Mouse (Mus musculus): ENCODE measurements around the gene Xrcc4.
"Not testable (repeated sequence)": the region's sequence is repeated elsewhere in the genome, so short reads cannot be mapped to it uniquely, and the experiment has no call there.

Gene Xrcc4

DNA sequence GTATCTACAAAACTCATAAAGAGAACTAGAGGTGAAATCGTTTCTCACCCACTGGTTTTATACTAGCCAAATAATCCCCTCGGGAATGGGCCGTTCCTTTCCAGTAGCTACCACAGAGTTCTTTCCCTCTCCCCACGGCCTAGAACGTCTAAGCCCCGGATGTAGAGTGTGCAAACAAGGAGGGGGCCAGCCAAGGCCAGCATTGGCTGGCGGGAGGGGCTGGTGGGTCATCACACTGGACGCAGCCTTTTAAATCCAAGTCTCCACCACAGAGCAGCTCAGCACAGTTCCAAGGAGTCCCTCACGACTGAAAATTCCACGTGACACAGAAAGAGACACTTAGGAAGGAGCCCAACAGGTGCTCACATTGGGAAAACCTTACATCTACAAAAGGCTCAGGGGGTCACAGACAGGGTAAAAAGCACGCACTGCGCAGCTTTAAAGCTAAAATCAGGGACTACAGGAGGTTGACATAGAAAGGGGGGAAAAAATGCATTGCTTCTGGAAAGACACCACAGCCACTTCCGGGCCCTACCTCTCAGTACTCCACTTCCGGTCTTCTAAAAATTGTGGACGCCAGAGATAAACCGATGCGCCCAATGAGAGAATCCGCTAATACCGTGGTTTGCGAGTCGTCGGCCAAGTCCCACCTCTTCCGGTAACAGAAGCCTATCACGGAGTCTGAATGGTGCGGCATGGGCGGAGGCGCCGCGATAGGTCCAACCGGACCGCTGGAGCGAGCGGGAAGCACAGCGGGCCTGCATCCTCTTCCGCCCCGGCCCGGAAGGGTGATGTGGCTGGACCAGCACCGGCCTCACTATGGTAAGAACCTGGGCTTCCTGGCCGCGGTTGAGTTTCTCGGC lies at the start of gene Xrcc4, which contains the start of gene Tmem167:
TSS of gene Xrcc4 (minus strand) at position 647 of the 863 bp plus-strand sequence.
TSS of gene Tmem167 (plus strand) at position 162 of the 863 bp plus-strand sequence.
- peak; percentile 97 for DNase-seq (ENCODE audit: low spot score)

DNA sequence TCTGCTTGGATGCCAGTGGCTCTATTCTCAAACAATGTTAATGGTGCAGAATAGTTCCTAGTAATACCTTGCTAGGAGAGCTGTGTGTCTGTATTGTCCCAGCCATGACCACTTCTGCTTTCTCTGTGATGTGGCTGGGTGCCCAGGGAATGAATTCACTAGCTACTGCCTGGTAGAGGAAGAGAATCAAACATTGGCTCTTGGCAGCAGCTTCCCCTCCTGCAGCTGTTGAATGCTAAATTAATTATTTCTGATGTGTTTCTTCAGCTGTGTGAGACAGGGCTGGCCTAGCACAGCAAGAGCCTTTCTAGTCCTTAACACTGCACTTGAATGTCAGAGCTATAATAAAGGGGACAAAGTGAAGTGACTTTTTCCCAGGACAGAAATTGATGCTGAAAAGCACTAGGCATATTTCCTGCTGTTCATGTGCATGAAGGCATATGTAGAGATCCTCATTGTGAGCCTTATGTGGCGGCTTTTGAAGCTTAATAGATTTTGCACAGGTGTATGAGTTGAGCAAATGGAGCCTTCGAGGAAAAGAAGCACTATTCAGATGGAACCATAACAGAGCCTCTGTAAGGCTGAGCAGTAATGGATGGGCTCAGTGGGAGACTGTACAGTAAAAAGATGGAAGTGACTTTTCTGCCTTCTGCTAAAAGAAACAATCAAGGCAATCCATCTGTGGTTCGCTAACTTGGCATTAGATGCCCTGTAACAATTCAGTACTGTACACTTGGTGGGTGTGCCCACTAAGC lies 46.9 kb upstream of the Xrcc4 start:
- no peak for DNase-seq (ENCODE audit: low spot score)

DNA sequence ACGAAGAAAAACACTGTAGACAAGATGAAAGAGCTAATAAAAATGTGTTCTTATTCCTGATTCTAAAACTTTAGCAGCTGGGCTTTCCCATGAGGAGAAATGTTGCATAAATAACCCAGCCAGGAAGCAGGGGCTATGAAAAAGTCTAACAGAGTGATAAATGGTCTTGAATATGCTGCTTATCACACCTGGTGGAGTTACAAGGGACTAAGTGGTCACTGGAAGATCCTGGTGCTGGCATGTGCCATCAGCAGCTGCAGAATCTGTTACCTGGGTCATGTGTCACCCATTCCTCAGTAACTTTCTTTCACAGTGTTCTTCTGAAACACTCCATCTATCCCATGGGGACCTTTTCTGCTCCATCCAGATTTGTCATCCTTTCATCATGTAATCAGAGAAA lies 22.3 kb upstream of the Xrcc4 start:
- no peak for DNase-seq (ENCODE audit: low spot score)

DNA sequence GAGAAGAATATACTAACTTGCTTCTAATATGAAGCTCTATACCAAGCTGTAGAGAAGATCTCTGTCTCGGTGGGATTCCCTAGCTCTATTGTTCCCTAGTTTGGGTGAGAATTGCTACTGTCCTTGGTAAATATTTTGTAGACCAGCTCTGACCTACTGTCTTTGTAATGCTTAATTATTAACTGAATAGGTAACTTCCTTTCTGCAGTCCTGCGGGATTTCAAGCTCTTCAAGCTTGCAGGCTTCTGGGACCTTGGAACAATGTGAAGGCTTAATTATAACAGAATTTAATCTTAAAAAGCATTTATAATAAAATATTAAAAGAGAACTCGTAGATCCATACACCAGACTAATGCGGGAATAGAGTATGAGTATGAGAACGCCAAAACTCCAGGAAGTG lies 19.3 kb upstream of the Xrcc4 start:
- DNase-seq (ENCODE audit: low spot score), result not testable (repeated sequence)

DNA sequence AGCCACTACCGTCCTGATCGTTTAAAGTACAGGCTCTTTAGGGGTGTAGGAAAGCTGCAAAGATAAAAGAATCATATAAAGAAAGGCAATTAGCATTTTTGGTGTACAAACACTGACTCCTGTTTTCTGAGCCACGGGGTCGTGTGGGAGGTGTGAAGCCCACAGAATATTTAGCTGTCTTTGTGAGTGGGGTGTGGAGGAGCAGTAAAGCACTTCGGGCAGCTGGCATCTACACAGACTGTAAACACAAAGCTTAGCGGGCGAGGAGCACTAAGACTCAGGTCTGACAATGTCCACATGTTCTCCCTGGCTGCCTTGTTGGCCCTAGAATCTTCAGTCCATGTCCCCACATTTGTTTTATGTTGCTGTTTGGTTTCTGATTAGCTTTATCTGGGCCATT lies 16.7 kb upstream of the Xrcc4 start:
- no peak for DNase-seq (ENCODE audit: low spot score)

DNA sequence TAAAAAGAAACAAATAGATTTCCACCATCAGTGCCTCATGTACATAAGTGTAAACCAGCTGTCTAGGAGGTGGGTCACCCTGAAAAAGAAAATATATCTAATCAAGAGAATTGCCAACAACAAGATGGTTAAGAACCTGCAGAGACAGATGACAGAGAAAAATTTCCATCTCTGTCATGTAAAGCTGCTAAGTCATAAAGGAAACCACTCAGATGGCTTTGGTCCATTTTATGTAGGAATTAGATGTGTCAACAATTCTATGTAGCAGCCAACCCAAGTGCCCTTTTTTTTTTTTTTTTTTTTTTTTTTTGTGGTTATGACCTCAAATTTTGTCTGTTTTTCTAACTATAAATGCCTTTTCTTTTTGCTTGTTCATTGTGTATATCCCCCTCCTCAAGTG lies 12.1 kb upstream of the Xrcc4 start:
- no peak for DNase-seq (ENCODE audit: low spot score)

DNA sequence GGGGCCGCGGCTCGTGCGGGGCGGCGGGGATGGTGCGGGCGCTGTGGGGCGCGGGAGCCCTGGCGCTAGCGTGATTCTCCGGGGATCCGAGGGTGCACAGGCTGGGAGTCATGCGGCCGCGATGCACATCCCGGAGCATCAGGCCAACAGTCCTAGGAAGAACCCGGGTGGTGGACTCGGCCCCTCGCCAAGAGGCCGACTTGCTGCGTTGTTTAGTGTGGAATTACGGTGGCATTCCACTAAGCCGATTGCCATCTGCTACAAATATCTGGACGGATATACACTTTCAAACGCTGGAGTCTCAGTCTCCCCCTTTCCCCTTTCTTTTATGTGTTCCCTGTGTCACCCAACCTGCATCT lies 396 bp upstream of the Xrcc4 start:
- no peak for DNase-seq (ENCODE audit: low spot score)

DNA sequence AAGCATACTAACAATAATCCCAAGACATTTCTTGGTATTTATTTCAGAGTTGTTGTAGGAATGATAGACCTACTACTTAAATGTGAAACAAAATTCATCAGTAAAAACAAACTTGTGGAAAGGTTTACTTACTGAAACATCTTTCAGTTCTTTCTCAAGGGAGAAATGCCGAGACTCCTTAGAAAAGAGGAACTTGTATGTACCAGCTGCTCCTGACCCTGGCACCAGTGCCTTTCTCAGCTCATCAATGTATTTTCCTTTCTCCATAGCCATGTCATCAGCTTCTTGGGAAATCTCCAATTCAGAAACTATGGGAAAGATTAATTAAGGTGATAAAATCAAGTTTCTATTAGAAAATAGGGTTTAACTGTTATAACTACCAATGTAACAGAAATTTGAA lies 27.5 kb downstream of the Xrcc4 start:
- no peak for DNase-seq (ENCODE audit: low spot score)

DNA sequence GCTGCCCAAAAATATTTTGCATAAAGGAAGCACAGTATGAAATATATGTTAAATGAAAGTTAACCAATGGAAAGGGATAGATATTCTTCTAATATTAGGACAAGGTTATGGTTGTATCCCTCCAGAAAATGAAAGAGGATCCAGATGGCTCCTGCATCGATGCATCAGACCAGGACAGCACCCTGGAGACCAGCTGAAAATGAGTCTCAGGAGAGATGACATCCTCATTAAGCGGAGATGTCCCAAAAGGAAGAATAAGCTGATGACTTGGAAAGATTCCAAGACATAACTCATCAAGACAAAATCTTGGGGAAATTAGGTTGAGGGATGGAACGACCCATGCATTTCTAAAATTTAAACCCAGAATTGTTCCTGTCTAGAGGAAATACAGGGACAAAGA lies 37.0 kb downstream of the Xrcc4 start:
- no peak for DNase-seq (ENCODE audit: low spot score)

DNA sequence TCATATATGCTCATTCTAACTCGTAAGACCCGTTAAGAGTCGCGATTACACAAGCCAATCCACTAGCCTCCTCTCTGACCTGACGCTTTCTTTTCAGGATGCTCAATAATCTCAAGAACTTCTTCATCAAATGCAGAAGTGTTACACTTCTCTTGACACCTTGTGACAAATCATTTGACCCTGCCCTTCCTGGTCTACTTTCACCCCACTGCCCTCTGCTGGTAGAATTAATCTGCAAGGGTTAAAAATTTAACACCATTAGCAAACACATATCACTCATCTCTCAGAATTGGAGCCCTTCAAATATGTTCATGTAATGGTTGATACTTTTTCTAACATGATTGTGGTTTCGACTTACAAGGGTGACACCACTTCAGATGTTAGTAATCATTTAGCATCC lies 37.7 kb downstream of the Xrcc4 start:
- DNase-seq (ENCODE audit: low spot score), result no peak

DNA sequence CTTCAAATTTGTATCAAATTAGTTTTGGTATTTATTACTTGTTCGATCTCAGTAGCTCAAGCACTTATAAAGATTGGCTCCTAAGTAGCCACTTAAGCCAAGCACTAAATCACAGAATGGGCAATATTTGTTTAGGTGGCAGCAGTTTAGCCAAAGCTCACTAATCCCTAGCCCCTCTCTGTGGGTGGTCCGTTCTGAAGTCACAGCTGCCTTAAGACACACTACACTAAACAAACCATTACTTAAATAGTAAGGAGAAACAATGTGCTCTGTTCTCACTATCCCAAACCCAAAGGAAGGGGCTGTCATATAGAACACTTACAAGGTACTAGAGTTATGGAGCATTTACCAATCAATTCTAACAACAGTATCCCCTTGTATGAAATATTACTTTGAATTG lies 49.8 kb downstream of the Xrcc4 start:
- no peak for DNase-seq (ENCODE audit: low spot score)

DNA sequence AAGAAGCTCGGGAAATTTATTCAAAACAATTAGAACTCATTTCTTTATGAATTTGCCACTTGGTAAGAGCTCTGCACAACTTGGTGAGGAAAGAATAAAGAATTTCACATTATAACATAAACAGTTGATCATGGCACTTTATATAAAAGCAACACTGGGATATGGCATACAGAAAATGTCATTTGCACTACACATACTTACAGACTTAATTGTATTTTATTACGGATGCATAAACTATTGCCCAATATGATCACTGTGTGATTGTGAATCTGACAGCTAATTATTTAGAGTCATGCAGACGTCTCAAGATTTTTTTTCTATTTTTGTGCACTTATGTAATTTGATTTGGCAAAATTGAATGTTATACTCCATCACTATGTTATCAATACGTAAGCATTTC lies 56.4 kb downstream of the Xrcc4 start:
- DNase-seq (ENCODE audit: low spot score), result no peak

DNA sequence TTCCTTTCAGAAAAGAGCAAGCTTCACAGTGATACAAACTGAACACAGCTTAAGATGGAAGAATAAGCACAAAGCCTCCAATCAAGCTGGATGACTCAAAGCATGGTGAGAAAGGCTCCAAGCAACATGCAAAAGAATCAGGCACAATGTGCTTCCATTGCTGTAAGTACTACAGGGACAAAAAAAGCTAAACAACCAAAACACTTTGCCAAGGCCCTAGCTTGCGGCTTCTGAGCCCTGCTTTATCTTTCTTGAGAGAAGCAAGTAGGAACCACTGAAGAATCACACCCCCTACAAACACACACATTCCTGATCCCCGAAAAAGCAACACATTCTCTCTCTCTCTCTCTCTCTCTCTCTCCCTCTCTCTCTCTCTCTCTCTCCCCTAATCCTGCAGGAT lies 56.9 kb downstream of the Xrcc4 start:
- DNase-seq (ENCODE audit: low spot score), result no peak

DNA sequence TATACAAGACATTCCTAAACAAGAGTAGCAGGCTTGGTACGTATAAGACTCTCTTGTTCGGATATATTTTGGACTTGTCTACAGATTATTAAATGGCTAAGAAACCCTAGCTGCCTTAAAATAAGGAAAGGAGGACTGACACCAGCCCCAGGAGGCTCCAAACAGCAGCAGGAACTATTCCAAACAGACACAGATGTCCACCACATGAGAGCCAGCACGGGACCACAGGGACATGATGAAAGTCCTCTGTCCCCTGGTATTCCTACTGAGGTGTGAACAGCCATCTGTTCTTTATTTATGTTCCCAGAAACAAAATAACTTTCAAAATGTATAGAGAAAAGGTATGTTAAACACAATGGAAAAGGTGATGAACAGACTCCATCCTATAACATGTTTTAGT lies 58.5 kb downstream of the Xrcc4 start:
- no peak for DNase-seq (ENCODE audit: low spot score)

DNA sequence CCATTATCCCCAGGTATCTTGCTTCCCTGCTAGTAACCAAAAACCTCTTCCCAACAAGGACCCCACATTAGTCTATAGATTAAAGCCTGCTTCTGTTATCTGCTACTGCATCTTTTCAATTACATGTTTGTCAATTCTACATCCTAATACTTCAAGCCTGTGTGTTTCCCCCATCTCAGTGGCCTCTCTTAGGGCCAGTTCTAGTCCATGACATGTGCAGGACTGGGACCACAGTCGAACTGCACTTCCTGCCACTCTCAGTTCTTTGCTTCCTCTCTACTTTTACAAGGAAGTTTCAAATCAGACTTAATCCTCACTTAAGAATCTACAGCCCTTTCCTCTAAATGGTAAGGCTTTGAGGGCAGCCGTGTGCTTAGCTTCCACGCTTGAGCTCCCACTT lies 76.8 kb downstream of the Xrcc4 start:
- no peak for DNase-seq (ENCODE audit: low spot score)

DNA sequence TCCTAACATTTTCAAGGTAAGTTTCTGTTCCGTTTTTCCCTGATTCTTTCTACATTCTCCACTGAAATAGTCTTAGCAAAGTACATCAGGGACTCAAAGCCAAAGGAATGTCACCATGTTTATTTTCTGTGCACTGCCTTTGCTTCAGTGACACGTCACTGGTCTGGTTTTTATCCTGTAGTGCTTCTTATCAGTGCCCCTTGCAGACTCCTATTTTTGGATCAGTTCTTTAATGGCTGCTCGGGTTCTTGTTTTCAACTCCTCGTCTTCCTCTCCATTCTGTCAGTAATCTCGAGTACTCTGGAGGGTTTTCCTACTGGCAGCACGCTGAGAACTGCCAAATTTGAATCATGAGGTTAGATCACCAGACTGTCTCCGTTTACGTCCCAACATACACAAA lies 77.2 kb downstream of the Xrcc4 start:
- no peak for DNase-seq (ENCODE audit: low spot score)

DNA sequence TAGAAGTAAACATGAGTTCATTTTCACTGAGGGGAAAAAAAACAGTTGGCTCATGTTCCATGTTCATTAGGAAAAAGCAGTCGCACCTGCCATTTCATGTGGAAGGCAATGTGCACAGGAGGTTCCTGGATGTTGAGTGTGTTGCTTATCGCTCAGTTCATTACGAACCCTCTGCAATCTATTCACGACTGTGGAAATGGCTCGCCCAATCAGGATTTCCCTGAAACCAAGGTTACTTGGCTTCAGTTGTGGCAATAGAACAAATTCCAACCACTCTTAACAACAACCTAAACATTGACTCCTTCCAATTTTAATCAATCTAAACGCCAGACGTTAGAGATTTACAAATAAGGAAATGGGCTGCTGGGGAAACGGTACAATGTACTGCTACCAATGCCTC lies 78.3 kb downstream of the Xrcc4 start:
- DNase-seq (ENCODE audit: low spot score), result no peak

DNA sequence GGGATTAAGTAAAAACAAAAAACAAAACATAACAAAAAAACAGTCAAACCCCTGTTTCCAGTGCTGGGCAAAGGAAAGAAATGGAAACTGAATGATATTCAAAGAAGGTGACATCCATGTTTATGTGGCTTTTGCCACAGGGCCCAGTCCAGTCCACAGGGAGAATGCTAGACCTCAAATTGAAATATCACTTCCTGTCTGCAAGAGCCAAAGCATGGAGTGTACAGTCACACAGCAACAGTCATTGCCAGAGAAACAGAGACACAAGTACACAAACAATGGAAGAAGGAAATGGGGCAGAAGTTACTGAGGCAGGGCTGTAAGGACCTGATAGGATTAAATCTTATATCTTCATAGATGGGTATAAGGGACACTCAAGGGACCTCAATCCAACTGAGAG lies 79.6 kb downstream of the Xrcc4 start:
- DNase-seq (ENCODE audit: low spot score), result no peak

DNA sequence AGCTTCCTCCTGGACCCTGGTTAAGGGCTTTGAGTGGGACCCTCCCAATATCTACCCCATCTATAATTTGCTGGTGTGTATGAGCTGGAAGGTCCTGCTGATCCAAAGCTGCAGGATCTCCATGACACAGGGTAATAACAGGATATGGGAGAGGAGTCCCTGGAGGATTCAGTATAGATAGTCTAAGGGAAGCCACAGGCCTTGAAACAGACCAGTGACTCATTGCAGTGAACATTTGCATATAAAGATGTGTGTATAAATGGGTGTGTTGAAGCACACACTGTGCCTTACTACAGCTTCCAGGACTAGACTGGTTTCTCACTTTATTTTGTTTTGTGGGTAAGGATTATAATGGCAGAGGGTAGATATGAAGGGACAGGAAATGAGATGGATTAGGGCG lies 83.8 kb downstream of the Xrcc4 start:
- no peak for DNase-seq (ENCODE audit: low spot score)

DNA sequence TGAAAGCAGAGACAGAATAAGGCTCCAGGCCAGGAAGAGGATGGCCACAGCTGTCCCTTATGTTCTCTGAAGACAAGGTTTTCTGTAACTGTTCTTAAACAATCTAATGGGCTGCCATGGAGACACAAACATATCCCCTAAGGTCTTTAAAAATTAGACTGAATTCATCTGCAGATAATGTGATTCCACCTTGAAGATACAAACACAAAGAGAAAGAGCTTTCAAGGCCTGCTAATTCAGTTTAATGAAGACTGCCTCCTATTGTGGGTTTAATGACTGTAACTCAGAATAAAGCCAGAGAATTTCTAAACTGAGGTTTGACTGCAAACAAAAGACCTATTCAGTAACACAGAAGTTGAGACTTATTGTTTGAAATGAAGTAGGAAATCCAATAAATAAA lies 91.9 kb downstream of the Xrcc4 start:
- no peak for DNase-seq (ENCODE audit: low spot score)

DNA sequence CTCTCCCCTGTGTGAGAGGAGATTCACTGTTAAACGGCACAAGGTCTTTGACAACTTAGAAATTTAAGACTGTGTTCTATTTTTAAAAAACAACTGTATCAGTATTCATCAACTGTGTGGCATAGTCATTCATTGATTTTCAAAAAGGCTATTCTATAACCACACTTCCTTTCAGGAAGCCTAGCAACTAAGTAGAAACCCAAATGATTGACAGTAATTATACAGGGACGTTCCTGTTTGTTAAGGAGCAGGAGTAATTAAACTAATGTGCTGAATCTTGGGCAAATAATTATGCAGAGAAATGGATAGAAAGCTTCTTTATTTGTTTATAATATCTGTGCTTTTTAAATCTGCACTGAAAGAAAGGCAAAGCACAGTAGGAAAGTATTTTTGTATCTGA lies 103.3 kb downstream of the Xrcc4 start:
- DNase-seq (ENCODE audit: low spot score), result no peak

DNA sequence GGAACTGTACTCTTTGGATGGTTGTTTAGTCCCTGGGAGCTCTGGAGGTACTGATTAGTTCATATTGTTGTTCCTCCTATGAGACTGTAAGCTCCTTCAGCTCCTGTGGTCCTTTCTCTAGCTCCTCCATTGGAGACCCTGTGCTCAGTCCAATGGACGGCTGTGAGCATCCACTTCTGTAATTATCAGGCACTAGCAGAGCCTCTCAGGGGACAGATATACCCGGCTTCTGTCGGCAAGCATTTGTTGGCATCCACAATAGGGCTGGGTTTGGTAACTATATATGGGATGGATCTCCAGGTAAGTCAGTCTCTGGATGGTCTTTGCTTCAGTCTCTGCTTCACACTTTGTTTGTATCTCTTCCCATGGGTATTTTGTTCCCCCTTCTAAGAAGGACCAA lies 118.5 kb downstream of the Xrcc4 start:
- DNase-seq (ENCODE audit: low spot score), result no peak

DNA sequence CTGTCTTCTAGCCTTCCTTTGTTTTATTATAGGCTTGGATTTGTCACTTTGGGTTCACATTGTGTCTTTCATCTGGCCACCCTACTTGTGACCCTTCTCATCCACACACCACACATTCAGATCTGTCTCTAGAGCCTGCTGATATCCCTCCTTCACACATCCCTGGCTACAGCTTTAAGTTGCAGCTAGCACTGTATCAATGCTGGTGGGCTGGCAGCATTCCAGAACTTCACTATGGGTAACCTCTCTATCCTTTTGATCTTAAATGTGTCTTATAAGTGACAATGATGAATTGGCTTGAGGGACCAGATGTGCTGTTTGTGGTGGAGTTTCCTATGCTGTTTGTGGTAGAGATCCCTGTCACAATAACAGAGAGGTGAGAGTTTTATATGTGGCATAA lies 120.7 kb downstream of the Xrcc4 start:
- DNase-seq (ENCODE audit: low spot score), result no peak

DNA sequence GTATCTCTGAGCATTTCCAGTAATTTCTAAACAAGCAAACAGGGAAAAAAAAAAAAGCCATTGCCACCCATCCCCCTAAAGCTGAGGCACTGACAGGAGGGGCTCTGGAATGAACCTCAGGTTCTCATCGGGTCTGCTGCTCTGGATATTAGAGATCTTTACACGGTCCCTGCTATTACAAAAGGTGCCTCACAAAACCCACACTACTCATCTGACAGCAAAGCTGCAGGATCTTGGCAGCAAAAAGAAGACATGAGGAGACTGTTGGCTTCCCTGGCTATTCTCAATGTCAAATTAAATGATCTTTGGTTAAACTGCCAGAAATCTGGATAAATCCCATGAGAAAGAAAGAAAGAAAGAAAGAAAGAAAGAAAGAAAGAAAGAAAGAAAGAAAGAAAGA lies 145.1 kb downstream of the Xrcc4 start:
- no peak for DNase-seq (ENCODE audit: low spot score)
